9 mouse cellular contexts compared by ENCODE assay signal in the genomic region with DNA sequence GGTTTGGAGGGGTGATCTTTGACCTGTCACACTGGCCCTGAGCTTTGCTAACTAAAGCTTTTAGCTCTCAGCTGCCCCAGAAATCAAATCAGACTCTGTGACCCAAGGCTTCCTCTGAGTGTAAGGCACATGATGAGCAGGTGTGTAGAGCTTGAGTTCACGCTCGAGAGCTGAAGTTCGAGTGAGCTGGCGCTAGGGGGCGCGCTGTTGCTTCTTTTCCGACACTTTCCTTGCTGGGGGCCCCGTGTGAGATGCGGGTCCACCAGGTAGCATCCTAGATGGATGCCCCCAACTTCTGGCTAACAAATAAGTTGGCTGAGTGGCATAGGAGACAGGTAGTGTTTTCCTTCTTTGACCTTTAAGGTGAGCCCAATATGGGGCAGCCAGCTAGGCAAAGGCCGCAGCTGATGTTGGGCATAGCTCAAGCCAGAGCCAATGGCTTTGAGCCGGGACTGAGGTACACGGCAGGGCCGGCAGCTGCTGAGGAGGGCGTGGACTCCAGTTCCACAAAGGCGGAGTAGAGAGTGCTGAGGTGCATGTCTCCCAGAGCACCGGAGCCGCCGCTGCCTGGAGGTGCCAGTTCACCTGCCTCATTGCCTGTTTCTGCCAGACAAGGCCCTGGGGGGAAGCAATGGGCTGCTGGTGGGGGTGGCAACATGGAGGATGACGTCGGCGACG. TPM values are rescaled to one million over a fixed set of nuclear protein-coding genes. Genes with fewer than 3 reads are reported as not detected.
DNase-seq lines count a peak whose midpoint lies in the region; ATAC-seq and TF ChIP-seq lines count a peak whose summit lies in the region.
"Had no signal": no experiment of that assay in that cellular context is flagged by ENCODE, and none has a peak within 500 bp of the region (broad histone marks: within the 10 kb centered on the region; RNA-seq: fewer than 3 reads in every experiment).

No protein-coding gene starts in this region.

- H3K9me3 ChIP-seq in limb, embryonic 14.5 days (ENCODE audit: control insufficient read depth, low read length), result no peaks in the 10 kb centered on the region

- H3K4me3 ChIP-seq in limb, embryonic 14.5 days (replicated peaks; ENCODE audit: low read length), result no peak overlapping the region

- no peak for ATAC-seq in CD4-positive, CD25-positive, alpha-beta regulatory T cell, adult 4 months
- ATAC-seq in limb, embryonic 14.5 days (ENCODE audit: low FRiP score, low read depth), result no peak

- WGBS in limb, embryonic 14.5 days, result 16% methylated on average over 22 of the region's 22 CpGs

- no peaks in the 10 kb centered on the region for H3K36me3 ChIP-seq in limb, embryonic 14.5 days (ENCODE audit: control insufficient read depth, insufficient read depth, low read length)

- intact Hi-C loops in left cerebral cortex, postnatal 36 days (cut with DNase I), result no loop called here

- no peak overlapping the region for H3K27ac ChIP-seq in limb, embryonic 14.5 days (replicated peaks; ENCODE audit: low read depth, low read length)
- H3K27ac ChIP-seq: macrophage had no signal

- H3K4me2 ChIP-seq in limb, embryonic 14.5 days (replicated peaks; ENCODE audit: low read depth, low read length, severe bottlenecking), result no peak overlapping the region

- peaks cover 5% of the 10 kb centered on the region for H3K4me1 ChIP-seq in limb, embryonic 14.5 days (ENCODE audit: control insufficient read depth, insufficient read depth, low read length)

- DNase-seq in CD4-positive, CD25-positive, alpha-beta regulatory T cell, adult 2 months (ENCODE audit: low read depth, low spot score), result peak; percentile 68
- peak; percentile 46 to 61 for DNase-seq in layer of hippocampus, postnatal 10 days (ENCODE audit: low spot score in 2 of 2)
- no peak for DNase-seq in layer of hippocampus, adult 9-10 months (ENCODE audit: low spot score)
- DNase-seq in brain, adult 2 months (ENCODE audit: low read depth, low spot score), result peak; percentile 58
- DNase-seq in limb, embryonic 14.5 days (ENCODE audit: low spot score), result peak; percentile 50
- DNase-seq in thymus, postnatal 0 days (ENCODE audit: low spot score), result peak; percentile 69
- DNase-seq in left cerebral cortex, postnatal 36 days (ENCODE audit: low spot score in 2 of 2), result no peak

- no peak overlapping the region for H3K9ac ChIP-seq in limb, embryonic 14.5 days (ENCODE audit: low read depth, low read length, severe bottlenecking)

- TF ChIP-seq POLR2A in limb, embryonic 14.5 days (IDR thresholded peaks at IDR 0.05; ENCODE audit: borderline replicate concordance, extremely low read depth, insufficient read depth, insufficient read length), result no peak

- no peaks in the 10 kb centered on the region for H3K27me3 ChIP-seq in limb, embryonic 14.5 days (ENCODE audit: control insufficient read depth, insufficient read depth, low read length)

RNA-seq across cellular contexts. Expression of a gene that starts 15.2 kb away (rescaled TPM):
- polyA plus RNA-seq in CD4-positive, CD25-positive, alpha-beta regulatory T cell, adult 4 months (2017; shearing (Covaris generic)), result 10 to 100 TPM; 11.6 to 13.1 TPM
- total RNA-seq in layer of hippocampus, postnatal 10 days (2021), result 10 to 100 TPM; 37.6 to 39.0 TPM
- 114 and 143 TPM in 2 replicates for polyA plus RNA-seq in limb, embryonic 14.5 days (2012; rRNA removed)
- polyA plus RNA-seq in limb, embryonic 14.5 days (2014; fragmentation: Nextera tagmentation; extraction: Ambion mirVana), result 55.7 and 66.9 TPM in 2 replicates
- polyA plus RNA-seq in thymus, postnatal 0 days (2015; fragmentation: Nextera tagmentation; extraction: Ambion mirVana), result 36.8 and 39.5 TPM in 2 replicates
- total RNA-seq in left cerebral cortex, postnatal 36 days (2021), result 10 to 100 TPM; 30.6 to 31.3 TPM

RNA-seq across cellular contexts. Expression of a gene that starts 27.9 kb away (rescaled TPM):
- polyA plus RNA-seq in CD4-positive, CD25-positive, alpha-beta regulatory T cell, adult 4 months (2017; shearing (Covaris generic)), result under 1 TPM in 1 of 2 experiments, not detected in 1; 0.09 TPM
- not detected for total RNA-seq in layer of hippocampus, postnatal 10 days (2021)
- 0.96 and 1.1 TPM in 2 replicates for polyA plus RNA-seq in limb, embryonic 14.5 days (2012; rRNA removed)
- polyA plus RNA-seq in limb, embryonic 14.5 days (2014; fragmentation: Nextera tagmentation; extraction: Ambion mirVana), result 1.9 and 2.0 TPM in 2 replicates
- 22.4 and 33.0 TPM in 2 replicates for polyA plus RNA-seq in thymus, postnatal 0 days (2015; fragmentation: Nextera tagmentation; extraction: Ambion mirVana)
- not detected for total RNA-seq in left cerebral cortex, postnatal 36 days (2021)
- polyA plus RNA-seq: macrophage had no signal

RNA-seq across cellular contexts. Expression of a gene that starts 30.3 kb away (rescaled TPM):
- polyA plus RNA-seq in CD4-positive, CD25-positive, alpha-beta regulatory T cell, adult 4 months (2017; shearing (Covaris generic)), result 100 to 1,000 TPM in 1 of 2 experiments, 10 to 100 TPM in 1; 64.1 to 119 TPM
- total RNA-seq in layer of hippocampus, postnatal 10 days (2021), result 10 to 100 TPM; 75.0 to 75.9 TPM
- polyA plus RNA-seq in limb, embryonic 14.5 days (2012; rRNA removed), result 95.5 and 135 TPM in 2 replicates
- polyA plus RNA-seq in limb, embryonic 14.5 days (2014; fragmentation: Nextera tagmentation; extraction: Ambion mirVana), result 79.7 and 88.4 TPM in 2 replicates
- 43.9 and 47.9 TPM in 2 replicates for polyA plus RNA-seq in thymus, postnatal 0 days (2015; fragmentation: Nextera tagmentation; extraction: Ambion mirVana)
- total RNA-seq in left cerebral cortex, postnatal 36 days (2021), result 10 to 100 TPM; 64.4 to 68.5 TPM

RNA-seq across cellular contexts. Expression of a gene that starts 35.7 kb away (rescaled TPM):
- polyA plus RNA-seq in CD4-positive, CD25-positive, alpha-beta regulatory T cell, adult 4 months (2017; shearing (Covaris generic)), result 10 to 100 TPM; 10.9 to 14.9 TPM
- 100 to 1,000 TPM; 396 to 461 TPM for total RNA-seq in layer of hippocampus, postnatal 10 days (2021)
- polyA plus RNA-seq in limb, embryonic 14.5 days (2012; rRNA removed), result 9.2 and 11.9 TPM in 2 replicates
- 8.3 and 11.3 TPM in 2 replicates for polyA plus RNA-seq in limb, embryonic 14.5 days (2014; fragmentation: Nextera tagmentation; extraction: Ambion mirVana)
- 2.3 TPM in 2 replicates for polyA plus RNA-seq in thymus, postnatal 0 days (2015; fragmentation: Nextera tagmentation; extraction: Ambion mirVana)
- 100 to 1,000 TPM; 746 to 852 TPM for total RNA-seq in left cerebral cortex, postnatal 36 days (2021)

RNA-seq across cellular contexts. Expression of a gene that starts 57.1 kb away (rescaled TPM):
- polyA plus RNA-seq in CD4-positive, CD25-positive, alpha-beta regulatory T cell, adult 4 months (2017; shearing (Covaris generic)), result 1 to 10 TPM; 2.8 to 4.3 TPM
- 1 to 10 TPM; 6.5 to 7.1 TPM for total RNA-seq in layer of hippocampus, postnatal 10 days (2021)
- polyA plus RNA-seq in limb, embryonic 14.5 days (2012; rRNA removed), result 56.6 and 57.3 TPM in 2 replicates
- polyA plus RNA-seq in limb, embryonic 14.5 days (2014; fragmentation: Nextera tagmentation; extraction: Ambion mirVana), result 28.7 and 31.2 TPM in 2 replicates
- 28.0 and 31.5 TPM in 2 replicates for polyA plus RNA-seq in thymus, postnatal 0 days (2015; fragmentation: Nextera tagmentation; extraction: Ambion mirVana)
- 10 to 100 TPM in 1 of 2 experiments, 1 to 10 TPM in 1; 7.3 to 13.8 TPM for total RNA-seq in left cerebral cortex, postnatal 36 days (2021)

Comparison
In these comparisons a context has a peak if more than half of its experiments do, and no peak if none do; other contexts are left out.
1. DNase-seq: peak in CD4-positive, CD25-positive, alpha-beta regulatory T cell, adult 2 months (single experiment), layer of hippocampus, postnatal 10 days (2 of 2), brain, adult 2 months (single experiment), limb, embryonic 14.5 days (single experiment) and thymus, postnatal 0 days (single experiment); none in layer of hippocampus, adult 9-10 months (single experiment) and left cerebral cortex, postnatal 36 days (0 of 2).